Mouse (Mus musculus): ENCODE data around the gene Stat2. TPM values are rescaled to one million over a fixed set of nuclear protein-coding genes. Genes with fewer than 3 reads are reported as not detected.
A peak's percentile ranks its signal among the peaks of the same experiment; 100 is the strongest.

The Stat2 gene
- total and polyA plus RNA-seq, 3 experiments, result 7.3 to 12.2 (median 11.0) TPM

DNA sequence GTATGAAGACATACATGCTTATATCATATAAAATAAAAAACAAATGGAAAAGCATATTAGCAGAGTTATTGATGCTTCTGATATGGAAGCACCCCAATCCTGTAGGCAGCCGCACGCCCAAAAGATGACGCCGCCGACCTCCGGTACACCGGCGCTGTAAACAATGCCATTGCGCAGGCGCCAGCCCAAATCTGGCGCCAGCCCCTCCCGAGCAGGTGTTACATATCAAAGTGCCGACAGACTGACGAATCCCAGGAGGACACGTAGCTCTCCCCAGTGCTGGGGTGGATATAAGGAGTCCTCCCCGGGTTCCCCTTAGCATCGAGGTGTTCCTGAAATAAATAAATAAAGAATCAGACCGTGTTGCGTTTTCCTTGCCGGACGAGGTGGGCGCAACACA is 8.1 kb upstream of the Stat2 start:
- no peak for TF ChIP-seq EP300 (IDR thresholded peaks at IDR 0.05; ENCODE audit: insufficient read depth, low read depth, low read length)
- TF ChIP-seq POLR2A (IDR thresholded peaks at IDR 0.05; ENCODE audit: insufficient read depth, low read depth, low read length), result 0 out of 2 replicates have a peak, but pooled peaks have one; percentile 34
- TF ChIP-seq CTCF (IDR thresholded peaks at IDR 0.05), result no peak
- DNase-seq, result peak; percentile 41 to 63
- WGBS, result 64% methylated on average over 22 of the region's 22 CpGs
- no peak overlapping the region for H3K9ac ChIP-seq (ENCODE audit: low read depth, low read length)
- H3K36me3 ChIP-seq (ENCODE audit: control insufficient read depth, insufficient read depth, low read length), result no peaks in the 10 kb centered on the region
- intact Hi-C loops (cut with DNase I), result no loop called here
- no peaks in the 10 kb centered on the region for H3K79me2 ChIP-seq (replicated peaks; ENCODE audit: control insufficient read depth, insufficient read depth, low read length)
- no peaks in the 10 kb centered on the region for H3K4me1 ChIP-seq (ENCODE audit: control insufficient read depth, insufficient read depth, low read length)
- no peaks in the 10 kb centered on the region for H3K27me3 ChIP-seq (ENCODE audit: control insufficient read depth, insufficient read depth, low read length)
- H3K4me3 ChIP-seq, result no peak overlapping the region; the same call in 1 of the 2 replicates
- H3K27ac ChIP-seq, result peak overlapping the region; percentile 36

DNA sequence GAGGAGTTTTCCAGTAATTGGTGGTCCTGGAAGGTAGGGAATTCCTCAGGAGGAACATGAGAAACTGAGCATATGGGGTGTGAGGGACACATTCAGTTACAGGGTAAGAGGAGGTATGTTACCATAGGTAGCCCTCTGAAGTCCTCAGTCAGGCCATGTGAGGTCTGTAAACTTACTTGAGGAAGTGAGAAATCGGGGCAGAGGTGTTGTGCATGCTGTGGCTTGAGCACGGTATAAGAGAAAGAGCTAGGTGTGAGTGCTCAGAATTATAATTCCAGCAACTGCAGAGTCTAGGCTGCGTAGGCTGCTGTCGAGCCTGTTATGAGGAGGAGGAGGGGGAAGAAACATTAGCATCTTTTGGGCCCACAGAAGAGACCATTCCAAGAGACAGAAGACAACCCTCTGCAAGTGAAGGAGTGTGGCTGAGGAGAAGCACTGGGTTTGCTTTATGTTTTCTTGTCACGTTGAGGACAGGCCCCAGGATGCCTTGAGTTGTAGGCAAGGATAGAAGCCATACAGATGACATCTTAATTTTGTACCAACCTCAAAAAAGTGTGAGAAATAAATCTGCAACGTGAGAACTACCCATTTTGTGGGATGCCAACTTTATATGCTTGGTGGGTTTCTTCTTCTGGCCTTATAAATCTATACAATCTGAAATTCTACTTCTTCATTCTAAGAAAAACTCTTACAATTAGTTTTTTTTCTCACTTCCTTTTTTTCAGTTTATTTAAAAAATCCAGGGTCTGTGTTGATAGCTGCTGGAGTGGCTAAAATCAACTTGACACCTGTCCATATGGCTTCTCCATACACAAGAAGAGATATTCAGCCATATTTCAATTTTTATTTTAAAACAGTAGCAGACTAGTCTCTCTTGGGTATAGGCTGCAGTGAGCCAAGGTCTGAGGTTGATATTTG is 6.7 kb upstream of the Stat2 start:
- 73% methylated on average over 6 of the region's 6 CpGs for WGBS
- Histone ChIP-seq H3K36me3 (ENCODE audit: control insufficient read depth, insufficient read depth, low read length) (no peaks in the 10 kb centered on the region), H3K27ac (no peak overlapping the region), H3K4me1 (ENCODE audit: control insufficient read depth, insufficient read depth, low read length) (no peaks in the 10 kb centered on the region), H3K4me3 (no peak overlapping the region), H3K79me2 (replicated peaks; ENCODE audit: control insufficient read depth, insufficient read depth, low read length) (no peaks in the 10 kb centered on the region), H3K9ac (ENCODE audit: low read depth, low read length) (no peak overlapping the region), H3K27me3 (ENCODE audit: control insufficient read depth, insufficient read depth, low read length) (no peaks in the 10 kb centered on the region)
- TF ChIP-seq POLR2A (IDR thresholded peaks at IDR 0.05; ENCODE audit: insufficient read depth, low read depth, low read length), result no peak
- no peak for TF ChIP-seq EP300 (IDR thresholded peaks at IDR 0.05; ENCODE audit: insufficient read depth, low read depth, low read length)
- no peak for TF ChIP-seq CTCF (IDR thresholded peaks at IDR 0.05)
- intact Hi-C loops (cut with DNase I), result no loop called here
- DNase-seq, result no peak

GRCm38 (mm10) chr10:128268371-128268770 is 2.0 kb upstream of the Stat2 start, which contains the start of gene Apof:
Gene Apof, plus strand, starts transcription at chr10:128268671.
- no peaks in the 10 kb centered on the region; the same call in 1 of the 2 replicates for H3K79me2 ChIP-seq (replicated peaks; ENCODE audit: control insufficient read depth, insufficient read depth, low read length)
- TF ChIP-seq EP300 (IDR thresholded peaks at IDR 0.05; ENCODE audit: insufficient read depth, low read depth, low read length), result no peak
- intact Hi-C loops (cut with DNase I), result loop anchor here (2.0 kb wide), 2 partner anchors 22 to 34 kb away; no protein-coding TSS in a partner anchor
- peaks cover 5% of the 10 kb centered on the region; the same call in 1 of the 2 replicates for H3K36me3 ChIP-seq (ENCODE audit: control insufficient read depth, insufficient read depth, low read length)
- WGBS, result 80% methylated on average over 6 of the region's 6 CpGs
- H3K27ac ChIP-seq, result peak within 1 kb of the TSS; percentile 83
- DNase-seq, result no peak
- H3K9ac ChIP-seq (ENCODE audit: low read depth, low read length), result no peak within 1 kb of the TSS
- H3K4me3 ChIP-seq, result no peak within 1 kb of the TSS
- H3K4me1 ChIP-seq (ENCODE audit: control insufficient read depth, insufficient read depth, low read length), result peaks cover 5% of the 10 kb centered on the region
- no peaks in the 10 kb centered on the region for H3K27me3 ChIP-seq (ENCODE audit: control insufficient read depth, insufficient read depth, low read length)

- DNase-seq, result no peak
Observed at GRCm38 (mm10) chr10:128269206-128269910, 1.0 kb upstream of the Stat2 start.

GRCm38 (mm10) chr10:128270866-128271265 is 507 bp downstream of the Stat2 start:
- peaks cover 5% of the 10 kb centered on the region for H3K4me1 ChIP-seq (ENCODE audit: control insufficient read depth, insufficient read depth, low read length)
- WGBS, result 29% methylated on average over 7 of the region's 7 CpGs

More at GRCm38 (mm10) chr10:128269206-128269910, 1.0 kb upstream of the Stat2 start:
- 91% methylated on average over 16 of the region's 16 CpGs for WGBS
- Histone ChIP-seq H3K9ac (ENCODE audit: low read depth, low read length) (no peak overlapping the region), H3K27me3 (ENCODE audit: control insufficient read depth, insufficient read depth, low read length) (no peaks in the 10 kb centered on the region), H3K27ac (peak overlapping the region; percentile 83), H3K79me2 (replicated peaks; ENCODE audit: control insufficient read depth, insufficient read depth, low read length) (no peaks in the 10 kb centered on the region; the same call in 1 of the 2 replicates), H3K4me3 (peak overlapping the region; percentile 88; the same call in 1 of the 2 replicates), H3K36me3 (ENCODE audit: control insufficient read depth, insufficient read depth, low read length) (peaks cover 5% of the 10 kb centered on the region; the same call in 1 of the 2 replicates), H3K4me1 (ENCODE audit: control insufficient read depth, insufficient read depth, low read length) (peaks cover 5% of the 10 kb centered on the region)
- intact Hi-C loops (cut with DNase I), result loop anchor here (2.0 kb wide), 2 partner anchors 23 to 35 kb away; no protein-coding TSS in a partner anchor
- TF ChIP-seq CTCF (IDR thresholded peaks at IDR 0.05) (no peak), POLR2A (IDR thresholded peaks at IDR 0.05; ENCODE audit: insufficient read depth, low read depth, low read length) (no peak), EP300 (IDR thresholded peaks at IDR 0.05; ENCODE audit: insufficient read depth, low read depth, low read length) (no peak)

More at GRCm38 (mm10) chr10:128270866-128271265, 507 bp downstream of the Stat2 start:
- peak overlapping the region; percentile 73 for H3K27ac ChIP-seq
- peak overlapping the region; percentile 88 for H3K4me3 ChIP-seq
- no peak for DNase-seq
- TF ChIP-seq EP300 (IDR thresholded peaks at IDR 0.05; ENCODE audit: insufficient read depth, low read depth, low read length) (no peak), CTCF (IDR thresholded peaks at IDR 0.05) (peak; percentile 31)
- H3K79me2 ChIP-seq (replicated peaks; ENCODE audit: control insufficient read depth, insufficient read depth, low read length), result no peaks in the 10 kb centered on the region; the same call in 1 of the 2 replicates
- intact Hi-C loops (cut with DNase I), result no loop called here
- H3K9ac ChIP-seq (ENCODE audit: low read depth, low read length), result peak overlapping the region; percentile 90
- H3K36me3 ChIP-seq (ENCODE audit: control insufficient read depth, insufficient read depth, low read length), result peaks cover 5% of the 10 kb centered on the region; the same call in 1 of the 2 replicates
- H3K27me3 ChIP-seq (ENCODE audit: control insufficient read depth, insufficient read depth, low read length), result no peaks in the 10 kb centered on the region
